Mouse (Mus musculus) midbrain, embryonic 10.5 days (tissue): ENCODE results near the gene Ptprs. TPM values are rescaled to one million over a fixed set of nuclear protein-coding genes. Genes with fewer than 3 reads are reported as not detected.
A peak's percentile ranks its signal among the peaks of the same experiment; 100 is the strongest.

Experiments used
- DNase-seq: peaks from one replicate; pipeline ENCODE4 v3.0.0-alpha.2; 2017; ENCODE audit warnings: low spot score
- H3K27ac ChIP-seq: fragments of 300-500 bp; sonication (generic); replicated peaks from 2 replicates; pipeline ENCODE4 v1.5.1; 2016; ENCODE audit warnings: mild to moderate bottlenecking
- H3K27me3 ChIP-seq: fragments of 300-500 bp; sonication (generic); 2 replicates; pipeline ENCODE4 v1.6.1; 2016; ENCODE audit warnings: low read depth, mild to moderate bottlenecking; ENCODE audit not compliant: poor library complexity, severe bottlenecking
- H3K36me3 ChIP-seq: fragments of 300-500 bp; sonication (generic); 2 replicates; pipeline ENCODE4 v1.6.1; 2016; ENCODE audit warnings: mild to moderate bottlenecking, moderate library complexity
- H3K4me1 ChIP-seq: fragments of 300-500 bp; sonication (generic); 2 replicates; pipeline ENCODE4 v1.6.1; 2016
- H3K4me3 ChIP-seq: fragments of 300-500 bp; sonication (generic); 2 replicates; pipeline ENCODE4 v1.5.1; 2016; ENCODE audit warnings: mild to moderate bottlenecking, moderate library complexity
- H3K9me3 ChIP-seq: fragments of 300-500 bp; sonication (generic); replicated peaks from 2 replicates; pipeline ENCODE4 v1.6.1; 2016; ENCODE audit warnings: mild to moderate bottlenecking
- WGBS: fragments of 180-500 bp; shearing (Covaris S2); methylation state at CpG from one replicate; pipeline ENCODE4 v1.1.7; 2016; 5-methylcytosine and 5-hydroxymethylcytosine counted together
- polyA plus RNA-seq: library from polyadenylated mRNA; unstranded; fragments of >200 nt; fragmentation: Nextera tagmentation; extraction: Ambion mirVana; gene quantifications from 2 replicates; pipeline ENCODE4 v1.2.1, GENCODE M21; 2016

Ptprs gene
- polyA plus RNA-seq, 1 experiment from 2014 or later: 89.7 TPM

GRCm38 (mm10) chr17:56431582-56431981, 44.7 kb downstream of the Ptprs start:
- Histone ChIP-seq H3K4me1 (peaks cover 2% of the 10 kb centered on the region; the same call in 1 of the 2 replicates), H3K27ac (no peak overlapping the region), H3K27me3 (peaks cover 23% of the 10 kb centered on the region), H3K9me3 (peaks cover 2% of the 10 kb centered on the region; the same call in 1 of the 2 replicates), H3K36me3 (peaks cover 95% of the 10 kb centered on the region), H3K4me3 (no peak overlapping the region)
- 96% methylated on average over 3 of the region's 3 CpGs for WGBS
- no peak for DNase-seq

GRCm38 (mm10) chr17:56427857-56428256, 48.4 kb downstream of the Ptprs start:
- 84% methylated on average over 28 of the region's 28 CpGs for WGBS
- DNase-seq: no peak
- no peak overlapping the region for H3K27ac ChIP-seq
- peaks cover 91% of the 10 kb centered on the region for H3K36me3 ChIP-seq
- H3K4me1 ChIP-seq: peaks cover 21% of the 10 kb centered on the region
- H3K4me3 ChIP-seq: no peak overlapping the region
- peaks cover 42% of the 10 kb centered on the region for H3K27me3 ChIP-seq
- no peaks in the 10 kb centered on the region for H3K9me3 ChIP-seq

- no peak for DNase-seq
- Histone ChIP-seq H3K9me3 (no peaks in the 10 kb centered on the region), H3K36me3 (peaks cover 90% of the 10 kb centered on the region), H3K27me3 (peaks cover 42% of the 10 kb centered on the region), H3K4me1 (peaks cover 21% of the 10 kb centered on the region), H3K4me3 (peak overlapping the region; percentile 65), H3K27ac (peak overlapping the region; percentile 83)
- 32% methylated on average over 3 of the region's 3 CpGs for WGBS
These were observed 50.3 kb downstream of the Ptprs start for GRCm38 (mm10) chr17:56425941-56426340.

GRCm38 (mm10) chr17:56425584-56425914, 50.7 kb downstream of the Ptprs start:
- WGBS: under 1% methylated on average over 47 of the region's 47 CpGs
- Histone ChIP-seq H3K27me3 (peaks cover 42% of the 10 kb centered on the region), H3K27ac (peak overlapping the region; percentile 83), H3K9me3 (no peaks in the 10 kb centered on the region), H3K4me1 (peaks cover 21% of the 10 kb centered on the region), H3K36me3 (peaks cover 90% of the 10 kb centered on the region), H3K4me3 (peak overlapping the region; percentile 65)
- DNase-seq: peak; percentile 83

GRCm38 (mm10) chr17:56424726-56425583, 51.3 kb downstream of the Ptprs start:
- DNase-seq: peak; percentile 67
- peaks cover 21% of the 10 kb centered on the region for H3K4me1 ChIP-seq
- peak overlapping the region; percentile 83 for H3K27ac ChIP-seq
- 11% methylated on average over 77 of the region's 77 CpGs for whole genome bisulfite sequencing
- H3K36me3 ChIP-seq: peaks cover 94% of the 10 kb centered on the region
- peak overlapping the region; percentile 65 for H3K4me3 ChIP-seq
- peaks cover 42% of the 10 kb centered on the region for H3K27me3 ChIP-seq
- no peaks in the 10 kb centered on the region for H3K9me3 ChIP-seq

GRCm38 (mm10) chr17:56420022-56420421, 56.3 kb downstream of the Ptprs start:
- DNase-seq: no peak
- no peaks in the 10 kb centered on the region for H3K9me3 ChIP-seq
- no peak overlapping the region for H3K27ac ChIP-seq
- 98% methylated on average over 2 of the region's 2 CpGs for WGBS
- H3K36me3 ChIP-seq: peaks cover 98% of the 10 kb centered on the region
- H3K27me3 ChIP-seq: peaks cover 6% of the 10 kb centered on the region
- H3K4me3 ChIP-seq: no peak overlapping the region
- H3K4me1 ChIP-seq: peaks cover 4% of the 10 kb centered on the region

- DNase-seq: no peak
- Histone ChIP-seq H3K27ac (no peak overlapping the region), H3K9me3 (no peaks in the 10 kb centered on the region), H3K4me3 (no peak overlapping the region), H3K36me3 (peaks cover 98% of the 10 kb centered on the region), H3K4me1 (no peaks in the 10 kb centered on the region), H3K27me3 (no peaks in the 10 kb centered on the region)
- 89% methylated on average over 12 of the region's 12 CpGs for WGBS
These were observed 58.0 kb downstream of the Ptprs start for GRCm38 (mm10) chr17:56418304-56418703.

GRCm38 (mm10) chr17:56414785-56415184, 61.5 kb downstream of the Ptprs start:
- Histone ChIP-seq H3K27ac (no peak overlapping the region), H3K27me3 (no peaks in the 10 kb centered on the region), H3K9me3 (no peaks in the 10 kb centered on the region), H3K36me3 (peaks cover 100% of the 10 kb centered on the region), H3K4me1 (peaks cover 4% of the 10 kb centered on the region), H3K4me3 (no peak overlapping the region)
- 97% methylated on average over 9 of the region's 9 CpGs for WGBS
- DNase-seq: no peak

- WGBS: 82% methylated on average over 13 of the region's 13 CpGs
- H3K27ac ChIP-seq: no peak overlapping the region
- no peaks in the 10 kb centered on the region for H3K27me3 ChIP-seq
- peaks cover 89% of the 10 kb centered on the region for H3K36me3 ChIP-seq
- DNase-seq: no peak
- H3K4me1 ChIP-seq: peaks cover 14% of the 10 kb centered on the region
- no peaks in the 10 kb centered on the region for H3K9me3 ChIP-seq
- no peak overlapping the region for H3K4me3 ChIP-seq
These were observed 63.2 kb downstream of the Ptprs start for GRCm38 (mm10) chr17:56413113-56413512.

- Histone ChIP-seq H3K9me3 (no peaks in the 10 kb centered on the region), H3K36me3 (peaks cover 72% of the 10 kb centered on the region), H3K4me3 (no peak overlapping the region), H3K27ac (no peak overlapping the region), H3K27me3 (no peaks in the 10 kb centered on the region), H3K4me1 (peaks cover 30% of the 10 kb centered on the region)
- no peak for DNase-seq
- WGBS: 94% methylated on average over 7 of the region's 7 CpGs
These were observed 64.8 kb downstream of the Ptprs start for GRCm38 (mm10) chr17:56411437-56411836.

GRCm38 (mm10) chr17:56409759-56410158, 66.5 kb downstream of the Ptprs start:
- H3K4me1 ChIP-seq: peaks cover 32% of the 10 kb centered on the region
- no peaks in the 10 kb centered on the region for H3K9me3 ChIP-seq
- peaks cover 68% of the 10 kb centered on the region for H3K36me3 ChIP-seq
- DNase-seq: no peak
- no peaks in the 10 kb centered on the region for H3K27me3 ChIP-seq
- 39% methylated on average over 8 of the region's 8 CpGs for WGBS
- H3K4me3 ChIP-seq: no peak overlapping the region
- peak overlapping the region; percentile 49; the same call in 1 of the 2 replicates for H3K27ac ChIP-seq

GRCm38 (mm10) chr17:56408965-56409625, 67.2 kb downstream of the Ptprs start:
- Histone ChIP-seq H3K27ac (peak overlapping the region; percentile 49; the same call in 1 of the 2 replicates), H3K27me3 (no peaks in the 10 kb centered on the region), H3K9me3 (no peaks in the 10 kb centered on the region), H3K4me1 (peaks cover 32% of the 10 kb centered on the region), H3K4me3 (no peak overlapping the region), H3K36me3 (peaks cover 68% of the 10 kb centered on the region)
- no peak for DNase-seq
- 59% methylated on average over 13 of the region's 13 CpGs for WGBS

GRCm38 (mm10) chr17:56407379-56407778, 68.9 kb downstream of the Ptprs start:
- Histone ChIP-seq H3K9me3 (no peaks in the 10 kb centered on the region), H3K36me3 (peaks cover 67% of the 10 kb centered on the region), H3K4me1 (peaks cover 32% of the 10 kb centered on the region), H3K27me3 (no peaks in the 10 kb centered on the region), H3K27ac (peak overlapping the region; percentile 63), H3K4me3 (no peak overlapping the region)
- WGBS: 63% methylated on average over 8 of the region's 8 CpGs
- DNase-seq: no peak
